Mouse (Mus musculus) fat pad, adult 2 months (tissue): Measurements from ENCODE around the gene Fbxw21.

Experiments used
- DNase-seq: peaks from one replicate; pipeline ENCODE4 v3.0.0-alpha.2; 2011; ENCODE audit warnings: low read depth, low spot score; ENCODE audit errors: extremely low read depth

Fbxw21 gene

DNA sequence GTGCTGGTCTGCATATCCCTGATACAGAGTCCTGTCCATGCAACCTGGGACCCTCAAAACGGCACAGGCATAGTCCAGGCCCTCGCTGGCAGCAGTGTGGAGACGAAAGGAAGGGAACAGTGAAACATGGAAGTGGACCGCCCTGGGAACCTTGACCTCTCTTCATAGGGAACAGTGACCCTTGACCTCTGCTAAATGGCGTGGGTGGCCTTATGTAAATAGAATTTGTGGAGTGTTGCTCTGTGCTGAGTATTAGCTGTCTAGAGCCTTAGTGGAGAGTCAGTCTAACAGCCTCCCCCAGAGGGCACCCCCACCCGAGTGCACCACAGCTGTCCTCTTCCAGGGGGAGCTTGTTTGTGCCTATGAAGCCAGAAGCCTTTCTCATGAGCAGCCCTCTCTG is 69.0 kb downstream of the Fbxw21 start:
- no peak for DNase-seq

DNA sequence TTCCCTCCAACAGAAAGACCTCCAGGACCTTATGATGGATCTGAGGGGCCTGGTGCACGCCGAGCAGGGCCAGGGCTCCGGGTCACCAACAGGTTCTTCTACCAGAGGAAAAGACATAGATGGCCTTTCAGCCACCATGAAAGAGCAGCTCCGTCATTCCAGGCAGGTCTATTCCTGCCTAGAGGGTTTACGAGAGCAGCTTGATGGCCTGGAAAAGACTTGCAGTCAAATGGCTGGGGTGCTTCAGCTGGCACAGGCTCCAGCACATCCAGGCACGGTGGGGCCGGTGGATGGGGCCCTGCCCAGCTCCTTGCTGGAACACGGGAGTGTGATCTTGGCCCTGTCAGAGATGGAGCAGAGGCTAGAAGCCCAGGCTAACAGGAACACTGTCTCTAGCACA is 70.0 kb downstream of the Fbxw21 start:
- no peak for DNase-seq

DNA sequence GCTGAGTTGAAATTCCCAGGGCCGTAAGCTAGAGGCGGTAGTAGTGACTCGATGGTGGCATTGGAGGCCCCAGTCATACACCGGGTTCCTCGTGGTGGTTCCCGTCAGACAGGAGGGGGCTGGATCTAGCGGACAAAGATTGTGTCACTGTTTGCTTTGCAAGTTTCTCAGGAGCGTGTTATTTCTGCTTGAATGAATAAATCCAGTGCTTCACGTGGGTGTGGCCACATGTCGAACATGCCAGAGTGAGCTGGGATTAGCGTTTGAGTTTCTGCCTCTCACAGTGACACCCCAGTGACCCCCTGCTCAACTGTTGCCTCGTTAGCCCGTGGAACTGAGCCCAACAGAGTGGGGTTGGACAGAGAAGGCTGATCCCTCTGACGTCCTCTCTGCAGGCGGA is 71.4 kb downstream of the Fbxw21 start:
- no peak for DNase-seq
